ENCODE assay signal across 19 mouse cellular contexts in the genomic region with DNA sequence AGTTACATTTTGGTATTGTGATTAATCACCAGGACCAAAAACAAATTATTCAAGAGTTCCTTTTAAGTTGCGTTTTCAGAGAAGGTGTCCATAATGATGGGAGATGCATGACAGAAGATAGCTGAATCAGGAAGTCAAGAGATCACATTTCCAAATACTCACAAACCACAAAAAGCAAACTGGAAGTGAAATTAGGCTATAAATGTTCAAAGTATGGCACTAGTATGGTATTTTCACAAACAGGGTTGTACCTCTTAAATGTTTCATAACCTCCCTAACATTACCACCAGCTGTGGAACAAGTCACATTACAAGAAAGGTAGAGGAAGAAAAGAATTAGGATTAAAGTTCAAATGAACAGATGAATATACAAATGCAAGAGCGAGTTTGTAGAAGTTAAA.
"Had no signal": no experiment of that assay in that cellular context is flagged by ENCODE, and none has a peak within 500 bp of the region (broad histone marks: within the 10 kb centered on the region; RNA-seq: fewer than 3 reads in every experiment).

No protein-coding gene starts in this region.

- H3K9ac ChIP-seq: liver, embryonic 15.5 days; liver, postnatal 0 days; lung, embryonic 15.5 days; midbrain, embryonic 13.5 days; midbrain, embryonic 15.5 days; neural tube, embryonic 13.5 days; neural tube, embryonic 15.5 days had no signal

- H3K9me3 ChIP-seq: liver, embryonic 15.5 days; lung, embryonic 15.5 days; midbrain, embryonic 13.5 days; midbrain, embryonic 15.5 days; neural tube, embryonic 13.5 days; neural tube, embryonic 15.5 days had no signal

- H3K27me3 ChIP-seq: liver, embryonic 15.5 days; lung, embryonic 15.5 days; megakaryocyte, embryonic 14.5 days; midbrain, embryonic 13.5 days; midbrain, embryonic 15.5 days; neural tube, embryonic 13.5 days; neural tube, embryonic 15.5 days had no signal

- H3K4me3 ChIP-seq: liver, embryonic 15.5 days; lung, embryonic 15.5 days; megakaryocyte, embryonic 14.5 days; midbrain, embryonic 13.5 days; midbrain, embryonic 15.5 days; myocyte; neural tube, embryonic 13.5 days; neural tube, embryonic 15.5 days had no signal

- DNase-seq: liver, postnatal 0 days; lung, adult 2 months; lung, postnatal 14 days; lung, postnatal 36 days; right cerebral cortex, postnatal 14 days; spleen, adult 18-20 months; thymus, adult 18-20 months; thymus, postnatal 14 days; thymus, postnatal 36 days had no signal

- H3K4me1 ChIP-seq: liver, embryonic 15.5 days; lung, embryonic 15.5 days; megakaryocyte, embryonic 14.5 days; midbrain, embryonic 13.5 days; midbrain, embryonic 15.5 days; neural tube, embryonic 13.5 days; neural tube, embryonic 15.5 days had no signal

- H3K36me3 ChIP-seq: liver, embryonic 15.5 days; lung, embryonic 15.5 days; midbrain, embryonic 13.5 days; midbrain, embryonic 15.5 days; neural tube, embryonic 13.5 days; neural tube, embryonic 15.5 days had no signal

- ATAC-seq: liver, postnatal 0 days; lung, postnatal 0 days; midbrain, embryonic 13.5 days; midbrain, embryonic 15.5 days had no signal

- H3K27ac ChIP-seq: liver, embryonic 15.5 days; lung, embryonic 15.5 days; macrophage; midbrain, embryonic 13.5 days; midbrain, embryonic 15.5 days; neural tube, embryonic 13.5 days; neural tube, embryonic 15.5 days had no signal
